Mouse (Mus musculus) stomach, postnatal 0 days (tissue): ENCODE measurements around the gene Vps51. TPM values are rescaled to one million over a fixed set of nuclear protein-coding genes. Genes with fewer than 3 reads are reported as not detected.

Experiments used
- ATAC-seq: fragments of 200-750 bp; cut with Nextera tagmentation; 2 replicates; pipeline ENCODE4 v1.8.0; 2017; ENCODE audit not compliant: low FRiP score, low TSS enrichment
- DNase-seq: peaks from one replicate; pipeline ENCODE4 v3.0.0-alpha.2; 2016; ENCODE audit warnings: low spot score
- H3K27ac ChIP-seq: fragments of 300-500 bp; sonication (generic); replicated peaks from 2 replicates; pipeline ENCODE4 v1.5.1; 2014; ENCODE audit warnings: mild to moderate bottlenecking, control low read depth
- H3K27me3 ChIP-seq: fragments of 300-500 bp; sonication (generic); 2 replicates; pipeline ENCODE4 v1.6.1; 2014; ENCODE audit warnings: low read length; ENCODE audit not compliant: control insufficient read depth, insufficient read depth
- H3K36me3 ChIP-seq: fragments of 300-500 bp; sonication (generic); 2 replicates; pipeline ENCODE4 v1.6.1; 2014; ENCODE audit warnings: low read length, mixed read lengths; ENCODE audit not compliant: control insufficient read depth, insufficient read depth
- H3K4me1 ChIP-seq: fragments of 300-500 bp; sonication (generic); replicated peaks from 2 replicates; pipeline ENCODE4 v1.6.1; 2014; ENCODE audit warnings: antibody characterized with exemption; ENCODE audit not compliant: control insufficient read depth, insufficient read depth
- H3K4me2 ChIP-seq: fragments of 300-500 bp; sonication (generic); replicated peaks from 2 replicates; pipeline ENCODE4 v1.6.1; 2014; ENCODE audit warnings: low read depth, mild to moderate bottlenecking, control low read depth, moderate library complexity
- H3K4me3 ChIP-seq: fragments of 300-500 bp; sonication (generic); 2 replicates; pipeline ENCODE4 v1.5.1; 2014; ENCODE audit warnings: low read depth, low read length, control low read depth
- H3K9ac ChIP-seq: fragments of 300-500 bp; sonication (generic); 2 replicates; pipeline ENCODE4 v1.6.1; 2014; ENCODE audit warnings: mild to moderate bottlenecking, low read length, control low read depth, mixed read lengths
- H3K9me3 ChIP-seq: fragments of 300-500 bp; sonication (generic); 2 replicates; pipeline ENCODE4 v1.6.1; 2016; ENCODE audit warnings: low read length; ENCODE audit not compliant: control insufficient read depth
- CTCF ChIP-seq: IDR thresholded peaks from 2 replicates; pipeline ENCODE4 v1.5.1; 2016; ENCODE audit warnings: antibody characterized with exemption, low read depth, mild to moderate bottlenecking, moderate library complexity
- EP300 ChIP-seq: optimal IDR thresholded peaks from 2 replicates; pipeline ENCODE3; 2016; ENCODE audit warnings: antibody characterized with exemption
- WGBS: fragments of 180-500 bp; shearing (Covaris S2); extraction: QIAGEN DNeasy Blood & Tissue Kit; methylation state at CpG from one replicate; pipeline ENCODE4 v1.1.7; 2014; 5-methylcytosine and 5-hydroxymethylcytosine counted together
- polyA plus RNA-seq: library from polyadenylated mRNA; unstranded; fragments of >200 nt; fragmentation: Nextera tagmentation; extraction: Ambion mirVana; gene quantifications from 2 replicates; pipeline ENCODE4 v1.2.1, GENCODE M21; 2015

The Vps51 gene
- polyA plus RNA-seq, 1 experiment from 2014 or later = 43.2 TPM

DNA sequence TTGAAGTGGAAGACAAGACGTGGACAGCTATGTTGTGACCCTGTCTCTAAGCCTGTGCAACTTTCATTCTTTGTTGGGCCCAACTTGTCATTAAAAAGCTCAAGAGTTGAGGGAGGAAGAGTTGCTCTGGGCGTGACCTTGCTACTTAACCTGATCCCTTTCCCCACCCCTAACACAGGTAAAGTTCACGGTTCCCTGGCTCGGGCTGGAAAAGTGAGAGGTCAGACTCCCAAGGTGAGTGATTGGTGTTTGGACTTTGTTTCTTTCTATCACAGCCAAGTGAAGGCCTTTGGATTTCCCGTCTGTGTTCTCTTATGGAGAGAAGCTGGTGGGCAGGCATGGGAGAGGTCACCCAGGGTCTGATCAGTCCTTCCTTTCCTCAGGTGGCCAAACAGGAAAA lies 18.1 kb downstream of the Vps51 start:
- 63% methylated on average over 5 of the region's 5 CpGs for WGBS
- DNase-seq (no peak), ATAC-seq (no peak)
- no peaks in the 10 kb centered on the region for H3K9me3 ChIP-seq
- peak overlapping the region; percentile 89 for H3K9ac ChIP-seq
- H3K4me1 ChIP-seq = peaks cover 5% of the 10 kb centered on the region
- no peak overlapping the region for H3K27ac ChIP-seq
- H3K4me2 ChIP-seq = peak overlapping the region; percentile 66
- peak overlapping the region; percentile 76; the same call in 1 of the 2 replicates for H3K4me3 ChIP-seq
- no peak for TF ChIP-seq CTCF
- no peak for TF ChIP-seq EP300
- no peaks in the 10 kb centered on the region for H3K27me3 ChIP-seq
- H3K36me3 ChIP-seq = no peaks in the 10 kb centered on the region; the same call in none of the 2 replicates

DNA sequence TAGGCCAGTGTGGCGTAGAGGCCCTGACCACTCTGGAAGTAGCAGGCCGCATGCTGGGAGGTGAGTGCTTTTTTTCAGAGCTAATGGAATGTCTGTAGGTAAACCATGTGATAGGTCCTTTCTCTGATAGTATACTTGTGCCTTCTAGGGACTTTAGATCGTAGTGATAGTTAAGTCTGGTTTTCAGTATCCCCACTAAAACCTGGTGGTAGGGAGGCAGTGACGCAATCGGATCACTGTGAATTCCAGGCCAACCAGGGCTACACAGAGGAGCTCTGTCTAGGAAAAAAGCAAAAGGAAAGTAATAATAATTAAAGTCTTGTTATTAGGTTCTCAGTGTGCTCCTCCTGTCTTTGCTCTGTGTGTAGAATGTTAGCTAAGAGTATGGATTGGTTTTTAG lies 18.5 kb downstream of the Vps51 start:
- H3K9ac ChIP-seq = peak overlapping the region; percentile 89
- WGBS = 26% methylated on average over 5 of the region's 5 CpGs
- H3K4me3 ChIP-seq = peak overlapping the region; percentile 76
- H3K27ac ChIP-seq = peak overlapping the region; percentile 87
- peaks cover 5% of the 10 kb centered on the region for H3K4me1 ChIP-seq
- no peaks in the 10 kb centered on the region for H3K9me3 ChIP-seq
- no peak for TF ChIP-seq CTCF
- TF ChIP-seq EP300 = no peak
- no peak for DNase-seq
- no peaks in the 10 kb centered on the region for H3K27me3 ChIP-seq
- H3K4me2 ChIP-seq = peak overlapping the region; percentile 66
- H3K36me3 ChIP-seq = no peaks in the 10 kb centered on the region; the same call in none of the 2 replicates
- no peak for ATAC-seq

- DNase-seq = peak; percentile 99
- peak within 1 kb of the TSS; percentile 81 for H3K4me2 ChIP-seq
- under 1% methylated on average over 61 of the region's 63 CpGs for WGBS
- H3K9ac ChIP-seq = peak within 1 kb of the TSS; percentile 89
- H3K9me3 ChIP-seq = no peaks in the 10 kb centered on the region
- peak within 1 kb of the TSS; percentile 76 for H3K4me3 ChIP-seq
- H3K36me3 ChIP-seq = peaks cover 4% of the 10 kb centered on the region
- peak within 1 kb of the TSS; percentile 87 for H3K27ac ChIP-seq
- H3K27me3 ChIP-seq = no peaks in the 10 kb centered on the region
- TF ChIP-seq EP300 = no peak
- TF ChIP-seq CTCF = no peak
- peaks cover 3% of the 10 kb centered on the region for H3K4me1 ChIP-seq
- ATAC-seq = peak; percentile 85
Observed at GRCm38 (mm10) chr19:6057313-6058096, 19.5 kb downstream of the Vps51 start, which contains the start of the genes Mrpl49 and Fau. Mrpl49 (minus strand) TSS chr19:6057785. Fau (plus strand) TSS chr19:6057844.

- Histone ChIP-seq H3K36me3 (peaks cover 11% of the 10 kb centered on the region), H3K4me3 (peak overlapping the region; percentile 76), H3K27me3 (no peaks in the 10 kb centered on the region), H3K9ac (peak overlapping the region; percentile 32; the same call in 1 of the 2 replicates), H3K4me2 (peak overlapping the region; percentile 81), H3K27ac (no peak overlapping the region), H3K4me1 (no peaks in the 10 kb centered on the region; the same call in 1 of the 2 replicates), H3K9me3 (no peaks in the 10 kb centered on the region)
- TF ChIP-seq CTCF (no peak), EP300 (no peak)
- WGBS = 39% methylated on average over 4 of the region's 4 CpGs
- ATAC-seq (no peak), DNase-seq (no peak)
Observed at GRCm38 (mm10) chr19:6056696-6057095, 20.3 kb downstream of the Vps51 start.

- ATAC-seq (no peak), DNase-seq (no peak)
- TF ChIP-seq EP300 (no peak), CTCF (no peak)
- Histone ChIP-seq H3K9ac (no peak overlapping the region), H3K4me2 (no peak overlapping the region), H3K9me3 (no peaks in the 10 kb centered on the region), H3K4me3 (no peak overlapping the region), H3K4me1 (no peaks in the 10 kb centered on the region; the same call in 1 of the 2 replicates), H3K36me3 (peaks cover 32% of the 10 kb centered on the region), H3K27me3 (no peaks in the 10 kb centered on the region), H3K27ac (no peak overlapping the region)
- WGBS = 77% methylated on average over 5 of the region's 5 CpGs
Observed at GRCm38 (mm10) chr19:6054296-6054695, 22.7 kb downstream of the Vps51 start.

DNA sequence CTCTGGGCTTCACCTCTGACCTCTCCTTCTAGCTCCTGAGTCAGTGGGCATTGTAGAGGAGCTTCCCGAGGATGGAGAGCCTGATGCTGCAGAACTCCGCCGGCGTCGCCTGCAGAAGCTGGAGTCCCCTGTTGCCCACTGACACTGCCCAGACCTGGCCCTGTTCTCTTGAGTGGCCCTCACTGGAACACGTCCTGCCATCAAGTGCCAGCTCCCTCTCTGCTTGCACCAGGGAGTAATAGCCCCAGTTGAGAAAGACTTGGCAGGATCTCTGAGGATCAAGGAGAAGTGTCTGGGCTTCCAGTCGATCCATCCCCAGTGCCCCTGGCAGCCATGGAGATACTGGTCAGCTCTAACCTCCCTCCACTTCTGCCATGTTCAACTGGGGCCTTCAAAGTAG lies 24.5 kb downstream of the Vps51 start:
- Histone ChIP-seq H3K36me3 (peaks cover 39% of the 10 kb centered on the region), H3K4me2 (no peak overlapping the region), H3K9me3 (no peaks in the 10 kb centered on the region), H3K27me3 (no peaks in the 10 kb centered on the region), H3K4me3 (no peak overlapping the region), H3K9ac (no peak overlapping the region), H3K4me1 (peaks cover 2% of the 10 kb centered on the region; the same call in 1 of the 2 replicates), H3K27ac (no peak overlapping the region)
- TF ChIP-seq CTCF (no peak), EP300 (no peak)
- DNase-seq = no peak
- no peak for ATAC-seq
- WGBS = 83% methylated on average over 7 of the region's 7 CpGs
